Mouse (Mus musculus): ENCODE measurements at regions not wholly inside any gene's neighbourhood (a gene's known extent, or its start where the extent isn't known, plus 50 kb on each side); places are given as distances from the start of the nearest gene placed in this dataset.

DNA sequence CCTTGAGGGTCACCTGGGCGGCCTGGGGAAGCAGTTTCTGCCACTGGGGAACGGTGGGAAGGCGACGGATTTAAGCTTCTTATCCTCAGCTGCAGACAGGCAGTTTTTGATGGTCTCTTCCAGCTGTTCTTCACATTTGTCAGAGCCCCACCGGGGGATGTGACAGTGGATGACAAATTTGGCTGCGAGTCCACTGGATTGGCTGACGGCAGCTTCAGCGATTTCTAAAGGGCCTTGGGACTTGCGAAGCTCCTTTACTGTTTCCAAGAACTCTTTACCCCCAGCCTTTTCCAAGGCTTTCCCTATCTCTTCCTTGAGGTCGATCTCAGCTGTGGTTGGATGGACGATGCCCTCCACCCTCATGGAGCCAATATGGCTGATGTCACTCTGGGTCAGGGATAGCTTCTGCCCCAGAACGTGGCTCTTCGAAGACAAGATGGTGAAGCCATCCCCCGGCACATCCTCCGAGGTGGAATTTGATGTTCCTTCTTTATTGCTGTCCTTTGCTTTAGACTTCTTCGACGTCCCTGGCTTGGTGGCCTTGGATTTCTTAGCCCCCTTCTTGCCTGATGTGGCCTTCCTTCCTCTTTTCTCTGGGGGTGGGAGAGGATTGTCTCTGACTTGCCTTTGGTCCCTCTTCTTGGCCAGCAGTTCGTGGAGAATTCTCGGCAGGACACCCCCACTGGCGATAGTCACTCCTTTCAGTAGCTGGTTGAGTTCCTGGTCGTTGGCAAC is 1295.7 kb upstream of the A1bg start:
- DNase-seq (ENCODE audit: low read depth in 1 of 2, low spot score in 2 of 2) = no peak
- Histone ChIP-seq H3K27me3 (ENCODE audit: control insufficient read depth, insufficient read depth, low read length) (no peaks in the 10 kb centered on the region), H3K27ac (ENCODE audit: insufficient read depth, low read length) (no peak overlapping the region), H3K36me3 (ENCODE audit: control insufficient read depth, insufficient read depth, low read length) (no peaks in the 10 kb centered on the region), H3K4me3 (ENCODE audit: extremely low read depth, insufficient read depth, insufficient read length) (no peak overlapping the region), H3K4me1 (ENCODE audit: control insufficient read depth, insufficient read depth, insufficient read length) (no peaks in the 10 kb centered on the region)
- TF ChIP-seq CTCF (IDR thresholded peaks at IDR 0.05; ENCODE audit: extremely low read depth, insufficient read depth, insufficient read length, insufficient replicate concordance) (no peak), POLR2A (IDR thresholded peaks at IDR 0.05; ENCODE audit: low read depth, low read length) (no peak)
- 95% methylated on average over 21 of the region's 21 CpGs for WGBS

DNA sequence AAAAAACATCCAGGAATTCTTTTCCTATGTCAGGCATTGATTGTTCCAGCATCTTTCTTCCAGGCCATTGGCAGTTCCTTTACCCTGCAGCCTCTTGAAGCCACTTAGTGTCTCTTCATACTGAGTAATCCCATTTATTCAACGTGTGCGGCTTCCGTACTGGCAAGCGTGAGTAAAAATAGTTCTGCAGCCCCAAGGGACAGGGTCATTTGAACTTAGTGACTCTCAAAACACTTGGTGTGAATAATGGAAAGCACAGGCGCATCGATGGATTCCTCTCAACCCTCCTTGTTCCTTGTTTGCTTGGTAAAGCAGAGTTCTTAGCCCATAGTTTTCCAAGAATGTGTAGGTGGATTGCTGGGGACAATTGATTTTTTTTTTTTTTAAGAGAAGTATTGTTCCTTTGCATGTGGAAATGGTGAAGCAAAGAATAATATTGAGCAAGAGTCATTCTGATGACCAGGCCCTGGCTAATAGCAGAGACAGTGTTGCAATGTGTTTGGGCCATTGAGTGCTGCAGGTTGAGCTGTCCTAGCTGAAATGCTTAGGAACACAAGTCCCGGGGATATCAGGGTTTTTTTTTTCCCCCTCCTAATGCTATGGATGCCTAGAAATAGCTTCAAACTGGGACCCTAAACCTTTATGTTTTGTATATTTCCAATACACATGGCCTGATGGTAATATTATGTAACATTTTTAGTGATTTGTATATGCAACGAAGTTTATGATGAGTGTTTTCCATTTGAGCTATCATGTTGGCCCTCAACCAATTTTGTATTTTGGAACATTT is 1294.1 kb upstream of the A1bg start:
- DNase-seq (ENCODE audit: low read depth in 1 of 2, low spot score in 2 of 2) = no peak
- Histone ChIP-seq H3K4me3 (ENCODE audit: extremely low read depth, insufficient read depth, insufficient read length) (no peak overlapping the region), H3K27me3 (ENCODE audit: control insufficient read depth, insufficient read depth, low read length) (no peaks in the 10 kb centered on the region), H3K36me3 (ENCODE audit: control insufficient read depth, insufficient read depth, low read length) (no peaks in the 10 kb centered on the region), H3K27ac (ENCODE audit: insufficient read depth, low read length) (no peak overlapping the region), H3K4me1 (ENCODE audit: control insufficient read depth, insufficient read depth, insufficient read length) (no peaks in the 10 kb centered on the region)
- TF ChIP-seq POLR2A (IDR thresholded peaks at IDR 0.05; ENCODE audit: low read depth, low read length) = no peak
- 81% methylated on average over 8 of the region's 8 CpGs for WGBS

DNA sequence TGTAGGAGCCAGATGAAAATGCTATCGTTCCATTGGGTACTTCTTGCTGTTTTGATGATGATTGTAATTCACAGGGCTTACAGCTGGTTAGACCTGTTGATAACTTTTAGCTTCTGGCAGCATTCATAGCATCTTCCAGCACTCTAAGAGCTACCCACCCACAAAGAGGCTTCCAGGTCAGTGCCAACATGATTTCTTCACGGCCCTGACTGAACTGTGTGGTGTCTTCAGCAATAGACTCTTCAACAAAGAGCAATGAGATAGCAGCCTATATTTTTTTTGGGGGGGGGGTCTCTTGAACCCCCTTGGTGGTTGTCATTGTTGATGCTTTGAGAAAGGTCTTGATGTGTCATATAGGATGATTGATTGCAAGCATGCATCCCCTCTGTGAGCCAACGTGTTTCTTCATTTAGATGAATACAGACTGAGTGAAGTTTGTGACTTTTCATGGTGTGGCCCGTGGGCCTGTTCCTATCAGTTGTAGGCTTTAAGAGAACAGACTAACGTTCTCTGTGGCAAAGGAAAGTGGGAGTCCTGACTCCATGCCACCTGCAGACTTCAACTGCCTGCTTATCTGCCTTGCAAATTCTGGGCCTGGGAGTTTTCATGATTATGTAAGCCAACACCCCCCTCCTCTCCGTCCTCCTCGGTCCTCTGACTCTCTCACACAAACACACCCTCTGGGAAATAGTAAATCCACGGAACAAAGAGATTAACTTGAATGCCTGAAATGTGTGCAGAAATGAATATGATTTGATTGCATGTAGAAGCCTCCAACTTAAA is 1293.0 kb upstream of the A1bg start:
- Histone ChIP-seq H3K27me3 (ENCODE audit: control insufficient read depth, insufficient read depth, low read length) (no peaks in the 10 kb centered on the region), H3K4me3 (ENCODE audit: extremely low read depth, insufficient read depth, insufficient read length) (no peak overlapping the region), H3K4me1 (ENCODE audit: control insufficient read depth, insufficient read depth, insufficient read length) (no peaks in the 10 kb centered on the region), H3K27ac (ENCODE audit: insufficient read depth, low read length) (no peak overlapping the region), H3K36me3 (ENCODE audit: control insufficient read depth, insufficient read depth, low read length) (no peaks in the 10 kb centered on the region)
- TF ChIP-seq CTCF (IDR thresholded peaks at IDR 0.05; ENCODE audit: extremely low read depth, insufficient read depth, insufficient read length, insufficient replicate concordance) (no peak), POLR2A (IDR thresholded peaks at IDR 0.05; ENCODE audit: low read depth, low read length) (no peak)
- no peak for DNase-seq (ENCODE audit: low read depth in 1 of 2, low spot score in 2 of 2)
- WGBS = 78% methylated on average over 8 of the region's 8 CpGs

DNA sequence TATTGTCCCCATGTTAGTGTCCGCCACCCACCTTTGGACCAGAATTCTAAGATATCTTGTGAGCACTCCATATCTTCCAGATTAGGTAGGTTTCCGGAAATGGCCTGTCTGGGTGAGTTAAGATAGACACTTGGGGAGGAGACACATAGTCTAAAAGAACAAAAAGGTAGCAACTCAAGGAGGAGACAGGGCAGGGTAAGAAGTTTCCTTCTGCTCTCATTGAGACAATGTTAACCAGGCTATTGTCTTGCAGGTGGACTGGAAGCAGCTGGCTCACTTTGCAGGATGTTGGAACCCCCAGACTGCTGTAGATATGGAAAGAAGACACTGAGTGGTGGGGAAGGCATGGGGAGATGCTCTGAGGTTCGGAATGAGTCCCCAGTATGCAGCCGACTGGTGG is 1291.5 kb upstream of the A1bg start:
- WGBS = 91% methylated on average over 4 of the region's 4 CpGs
- Histone ChIP-seq H3K4me1 (ENCODE audit: control insufficient read depth, insufficient read depth, insufficient read length) (peaks cover 3% of the 10 kb centered on the region; the same call in 1 of the 2 replicates), H3K27ac (ENCODE audit: insufficient read depth, low read length) (no peak overlapping the region), H3K36me3 (ENCODE audit: control insufficient read depth, insufficient read depth, low read length) (no peaks in the 10 kb centered on the region), H3K4me3 (ENCODE audit: extremely low read depth, insufficient read depth, insufficient read length) (no peak overlapping the region), H3K27me3 (ENCODE audit: control insufficient read depth, insufficient read depth, low read length) (no peaks in the 10 kb centered on the region)
- DNase-seq (ENCODE audit: low read depth in 1 of 2, low spot score in 2 of 2) = no peak
- TF ChIP-seq CTCF (IDR thresholded peaks at IDR 0.05; ENCODE audit: extremely low read depth, insufficient read depth, insufficient read length, insufficient replicate concordance) (no peak), POLR2A (IDR thresholded peaks at IDR 0.05; ENCODE audit: low read depth, low read length) (no peak)

DNA sequence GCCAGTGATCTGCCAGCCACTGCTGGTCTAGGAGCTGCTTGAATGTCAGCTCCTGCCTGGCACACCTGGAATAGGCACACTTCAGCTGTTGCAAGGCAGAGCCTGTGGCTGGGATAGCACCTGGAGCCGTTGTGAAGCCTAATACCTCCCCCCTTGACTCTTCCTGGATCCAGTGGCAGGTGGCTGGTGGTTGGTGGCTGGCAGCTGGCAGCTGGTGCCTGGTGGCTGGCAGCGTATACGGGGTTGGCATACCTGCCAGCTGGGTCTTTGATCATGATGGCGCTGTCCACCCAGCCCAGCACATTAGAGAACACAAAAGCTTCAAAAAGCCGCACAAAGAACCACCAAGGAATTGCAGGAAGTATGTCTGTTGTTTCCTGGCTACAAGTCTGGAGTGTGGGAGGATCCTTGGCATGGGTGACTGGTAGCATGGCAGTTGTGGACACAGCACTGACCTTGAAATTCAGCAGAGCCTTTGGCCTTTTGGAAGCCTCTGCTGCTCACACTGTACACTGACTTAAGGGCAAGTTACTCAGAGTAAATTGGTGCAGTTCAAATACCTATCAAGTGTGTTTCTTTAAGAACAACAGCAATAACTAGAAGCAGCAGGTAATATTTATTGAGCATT is 1289.6 kb upstream of the A1bg start:
- no peaks in the 10 kb centered on the region for H3K36me3 ChIP-seq (ENCODE audit: control insufficient read depth, insufficient read depth, low read length)
- TF ChIP-seq POLR2A (IDR thresholded peaks at IDR 0.05; ENCODE audit: low read depth, low read length) (no peak), CTCF (IDR thresholded peaks at IDR 0.05; ENCODE audit: extremely low read depth, insufficient read depth, insufficient read length, insufficient replicate concordance) (no peak)
- no peaks in the 10 kb centered on the region for H3K27me3 ChIP-seq (ENCODE audit: control insufficient read depth, insufficient read depth, low read length)
- no peak overlapping the region for H3K4me3 ChIP-seq (ENCODE audit: extremely low read depth, insufficient read depth, insufficient read length)
- 66% methylated on average over 5 of the region's 5 CpGs for WGBS
- H3K4me1 ChIP-seq (ENCODE audit: control insufficient read depth, insufficient read depth, insufficient read length) = peaks cover 3% of the 10 kb centered on the region; the same call in 1 of the 2 replicates
- no peak for DNase-seq (ENCODE audit: low read depth in 1 of 2, low spot score in 2 of 2)
- H3K27ac ChIP-seq (ENCODE audit: insufficient read depth, low read length) = no peak overlapping the region

DNA sequence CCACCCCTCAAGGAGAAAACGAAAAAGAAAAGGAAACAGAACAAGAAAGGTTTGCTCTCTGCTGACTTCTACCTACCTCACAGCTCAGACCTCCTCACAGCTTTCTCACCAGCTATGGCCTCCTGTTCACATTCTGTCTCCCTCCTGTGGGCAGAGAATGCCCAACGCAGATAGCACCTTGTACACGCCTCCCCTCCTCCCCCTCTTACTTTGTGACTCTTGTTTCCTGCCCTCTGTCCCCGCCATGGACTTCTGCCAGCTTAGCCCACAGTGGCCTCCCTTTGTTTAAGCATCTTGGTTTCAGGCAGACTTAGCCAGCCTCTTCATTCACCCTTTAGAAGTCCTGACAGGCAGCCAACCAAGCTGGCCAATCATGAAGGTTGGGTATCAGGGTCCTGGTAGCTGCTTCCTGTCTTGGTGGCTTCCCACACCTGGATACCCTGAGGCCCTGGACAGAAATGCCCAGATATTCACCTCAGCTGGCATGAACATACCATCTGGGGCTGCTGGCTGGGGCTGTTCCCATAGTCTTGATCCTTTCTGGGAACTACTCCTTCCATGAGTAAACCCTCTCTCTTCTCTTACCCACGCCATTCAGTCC is 1287.2 kb upstream of the A1bg start:
- WGBS = 44% methylated on average over 5 of the region's 5 CpGs
- peak; percentile 20 to 37 for DNase-seq (ENCODE audit: low read depth in 1 of 2, low spot score in 2 of 2)
- peaks cover 3% of the 10 kb centered on the region; the same call in 1 of the 2 replicates for H3K4me1 ChIP-seq (ENCODE audit: control insufficient read depth, insufficient read depth, insufficient read length)
- H3K27me3 ChIP-seq (ENCODE audit: control insufficient read depth, insufficient read depth, low read length) = no peaks in the 10 kb centered on the region
- H3K27ac ChIP-seq (ENCODE audit: insufficient read depth, low read length) = no peak overlapping the region
- no peaks in the 10 kb centered on the region for H3K36me3 ChIP-seq (ENCODE audit: control insufficient read depth, insufficient read depth, low read length)
- H3K4me3 ChIP-seq (ENCODE audit: extremely low read depth, insufficient read depth, insufficient read length) = no peak overlapping the region
- TF ChIP-seq CTCF (IDR thresholded peaks at IDR 0.05; ENCODE audit: extremely low read depth, insufficient read depth, insufficient read length, insufficient replicate concordance) = peak; percentile 29; the same call in 1 of the 2 replicates
- TF ChIP-seq POLR2A (IDR thresholded peaks at IDR 0.05; ENCODE audit: low read depth, low read length) = no peak

Measured in spleen, adult 2 months (tissue).